Mouse (Mus musculus) CH12.LX (cell line): ENCODE measurements around the gene Uqcr10.

ENCODE experiments used
- CTCF ChIP-seq, 2 experiments: IDR thresholded peaks in 1 of 2; conservative IDR thresholded peaks in 1 of 2; 2 replicates each; pipeline ENCODE4 v1.5.1; 2011 to 2012; ENCODE audit warnings: low read depth in 2 of 2, low read length in 2 of 2, improper control_type of control experiment in 1 of 2, inconsistent platforms in 1 of 2, mild to moderate bottlenecking in 1 of 2, moderate library complexity in 1 of 2
- HCFC1 ChIP-seq: IDR thresholded peaks from 2 replicates; pipeline ENCODE4 v1.6.1; 2012; ENCODE audit warnings: low read depth, mild to moderate bottlenecking, inconsistent platforms, low read length, improper control_type of control experiment
- IRF4 ChIP-seq: IDR thresholded peaks from 2 replicates; pipeline ENCODE4 v1.6.1; 2014; ENCODE audit warnings: low read depth, mild to moderate bottlenecking, inconsistent platforms, low read length, improper control_type of control experiment
- MYC ChIP-seq: IDR thresholded peaks from 2 replicates; pipeline ENCODE4 v1.6.1; 2011; ENCODE audit warnings: low read depth, mild to moderate bottlenecking, improper control_type of control experiment, low read length
- USF1 ChIP-seq: IDR thresholded peaks from 2 replicates; pipeline ENCODE4 v1.6.1; 2014; ENCODE audit warnings: low read depth, mild to moderate bottlenecking, inconsistent platforms, low read length, improper control_type of control experiment

- TF ChIP-seq MYC = no peak
- TF ChIP-seq CTCF (conservative IDR thresholded peaks at IDR 0.05 in 1 of 2, IDR thresholded peaks at IDR 0.05 in 1 of 2; ENCODE audit: low read depth in 2 of 2, low read length in 2 of 2) = no peak
- TF ChIP-seq HCFC1 = no peak
- no peak for TF ChIP-seq USF1
- TF ChIP-seq IRF4 = no peak
Observed at GRCm38 (mm10) chr11:4731781-4732180, 27.6 kb upstream of the Uqcr10 start.
